Mouse (Mus musculus): ENCODE data around the gene Usp24. TPM values are rescaled to one million over a fixed set of nuclear protein-coding genes. Genes with fewer than 3 reads are reported as not detected.

Usp24 gene
- total RNA-seq, 2 experiments from 2014 or later, result 44.1 to 47.7 TPM

DNA sequence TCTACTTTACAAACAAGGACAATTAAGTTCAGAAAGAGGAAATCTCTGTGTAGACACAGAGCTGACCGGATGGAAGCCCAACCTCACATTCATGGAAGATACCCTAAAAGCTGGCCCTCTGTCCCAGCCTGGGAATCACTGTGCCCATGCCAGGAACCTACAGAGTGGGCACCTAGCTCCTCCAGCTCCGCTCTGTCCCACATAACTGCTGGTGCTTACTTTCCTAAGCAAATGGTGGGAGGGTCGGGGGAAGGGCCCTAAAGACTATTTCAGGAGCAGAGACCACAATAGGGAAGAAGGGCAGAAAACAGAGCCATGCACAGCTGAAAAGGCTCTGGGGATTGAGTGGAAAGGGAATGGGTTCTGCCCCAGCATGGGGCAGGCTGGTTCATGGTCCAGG lies 164.5 kb downstream of the Usp24 start:
- DNase-seq (ENCODE audit: low spot score in 2 of 2), result no peak

- no peak for DNase-seq (ENCODE audit: low spot score in 2 of 2)
Observed at GRCm38 (mm10) chr4:106483215-106483727, 167.3 kb downstream of the Usp24 start.

DNA sequence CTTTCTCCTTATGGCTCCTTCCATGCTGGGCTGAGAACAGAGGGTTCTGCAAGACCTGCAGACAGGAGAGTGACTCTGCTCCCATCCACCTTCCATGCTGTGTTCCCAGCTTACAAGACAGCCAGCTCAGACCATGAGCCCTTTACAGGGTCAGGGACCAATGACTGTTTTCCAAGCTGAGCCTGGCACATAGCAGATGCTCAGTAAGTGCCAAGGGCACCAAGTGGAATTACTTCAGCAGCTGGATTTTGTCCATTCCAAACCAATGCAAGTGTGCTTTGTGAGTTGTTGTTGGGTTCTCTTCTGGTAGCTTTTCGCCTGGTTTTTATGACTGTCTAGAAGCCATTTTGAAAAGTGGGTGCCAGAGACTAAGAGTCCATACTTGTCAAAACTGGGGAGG lies 167.8 kb downstream of the Usp24 start:
- no peak for DNase-seq (ENCODE audit: low spot score in 2 of 2)

DNA sequence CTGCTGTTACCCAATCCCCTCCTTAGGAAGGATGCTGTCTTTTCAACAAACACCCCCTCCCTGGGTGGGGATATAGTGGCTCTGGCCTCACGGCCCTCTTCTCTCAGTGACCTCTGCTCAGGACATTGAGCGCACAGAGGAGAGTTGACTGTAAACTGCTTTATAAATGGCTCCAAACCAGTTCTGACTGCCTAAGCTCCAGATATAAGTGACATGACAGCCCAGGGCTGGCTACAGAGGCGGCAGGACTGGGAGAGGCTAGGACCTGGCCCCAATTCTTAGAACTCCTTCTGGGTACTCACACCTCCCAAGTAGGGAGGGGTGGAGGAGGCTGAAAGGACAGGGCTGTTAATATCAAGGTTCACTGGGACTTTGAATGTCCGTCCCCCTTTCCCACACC lies 174.6 kb downstream of the Usp24 start:
- no peak for DNase-seq (ENCODE audit: low spot score in 2 of 2)

Other genes starting within 250 kb of the Usp24 start
- under 1 TPM; 0.45 to 0.53 TPM for gene Pcsk9, start 148.1 kb downstream of the Usp24 start, total RNA-seq (2021)
- gene Bsnd, start 176.1 kb downstream of the Usp24 start, total RNA-seq (2021), result under 1 TPM in 1 of 2 experiments, not detected in 1; 0.17 TPM
- gene Dhcr24, start 244.8 kb downstream of the Usp24 start, total RNA-seq (2021), result 100 to 1,000 TPM in 1 of 2 experiments, 10 to 100 TPM in 1; 93.8 to 106 TPM

Data from layer of hippocampus, postnatal 14 days (tissue).